Mouse (Mus musculus): ENCODE results near the gene Pid1. TPM values are rescaled to one million over a fixed set of nuclear protein-coding genes. Genes with fewer than 3 reads are reported as not detected.

The Pid1 gene
- total RNA-seq, 2 experiments from 2014 or later = 0.96 to 1.5 TPM

- ATAC-seq (replicated peaks; ENCODE audit: poor library complexity) = no peak
Measured at GRCm38 (mm10) chr1:84085361-84085760, 278.6 kb downstream of the Pid1 start.

GRCm38 (mm10) chr1:84079566-84079965 lies 284.4 kb downstream of the Pid1 start:
- no peak for ATAC-seq (replicated peaks; ENCODE audit: poor library complexity)

DNA sequence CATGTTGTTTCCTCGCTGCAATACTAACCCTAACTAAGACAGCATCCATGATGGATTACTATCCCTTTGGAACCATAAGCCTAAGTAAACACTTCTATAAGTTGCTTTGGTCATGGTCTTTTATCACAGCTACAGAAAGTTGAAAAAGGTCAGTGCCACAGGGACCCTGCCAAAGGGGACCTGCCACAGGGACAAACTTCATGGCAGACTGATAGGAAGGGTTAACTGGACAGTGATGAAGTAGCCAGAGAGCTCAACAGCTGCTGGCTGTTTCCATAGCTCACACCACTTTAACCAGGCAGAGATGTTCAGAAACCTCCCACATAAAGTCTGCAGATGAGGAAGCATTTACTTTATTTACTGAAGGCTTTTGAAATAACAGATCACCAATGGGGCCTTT lies 287.0 kb downstream of the Pid1 start:
- ATAC-seq (replicated peaks; ENCODE audit: poor library complexity) = no peak

- ATAC-seq (replicated peaks; ENCODE audit: poor library complexity) = no peak
Measured at GRCm38 (mm10) chr1:84056884-84057630, 306.9 kb downstream of the Pid1 start.

DNA sequence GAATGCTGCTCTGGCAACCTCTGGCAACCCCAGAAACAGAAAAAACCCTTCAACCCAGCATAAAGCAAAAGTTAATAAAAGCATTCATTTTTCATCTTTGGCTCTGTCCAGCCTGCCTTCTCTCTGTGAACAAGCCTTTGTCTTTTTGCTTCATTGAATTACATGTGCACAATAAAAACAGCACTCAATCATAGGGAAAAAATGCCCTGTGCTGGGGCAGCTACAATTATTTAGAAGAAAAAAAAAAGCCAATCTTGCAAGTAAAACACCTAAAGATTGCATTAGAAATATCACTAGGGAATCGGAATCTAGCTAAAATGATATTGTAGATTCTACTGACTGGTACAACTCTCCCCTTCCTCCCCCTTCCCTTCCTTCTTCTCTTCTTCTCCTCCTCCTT lies 307.7 kb downstream of the Pid1 start:
- no peak for ATAC-seq (replicated peaks; ENCODE audit: poor library complexity)

GRCm38 (mm10) chr1:84025746-84026145 lies 338.2 kb downstream of the Pid1 start:
- no peak for ATAC-seq (replicated peaks; ENCODE audit: poor library complexity)

- ATAC-seq (replicated peaks; ENCODE audit: poor library complexity) = no peak
Measured at GRCm38 (mm10) chr1:84012871-84013375, 351.1 kb downstream of the Pid1 start.

DNA sequence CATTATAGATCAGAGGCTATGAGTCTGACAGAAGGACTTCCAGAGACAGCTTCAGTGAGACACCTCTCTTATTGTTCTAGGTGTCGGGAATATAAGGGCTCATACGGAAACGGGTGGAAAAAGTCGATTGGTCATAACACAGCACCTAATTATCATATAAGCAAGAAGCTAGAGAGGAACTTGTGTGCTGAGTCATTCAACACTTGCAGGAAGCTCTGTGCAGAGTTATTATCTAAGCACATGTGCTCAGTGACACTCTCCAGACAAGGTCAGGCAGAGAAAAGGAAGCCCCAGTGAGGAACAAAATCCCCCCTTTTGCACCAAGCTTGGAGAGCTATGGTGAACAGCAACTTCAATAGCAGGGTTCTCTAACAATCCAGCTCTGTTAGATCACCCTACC lies 361.4 kb downstream of the Pid1 start:
- no peak for ATAC-seq (replicated peaks; ENCODE audit: poor library complexity)
